Mouse (Mus musculus) erythroblast, embryonic 14.5 days (primary cell): Measurements from ENCODE around the gene Ppcdc.

Source experiments
- GATA1 ChIP-seq: IDR thresholded peaks from 2 replicates; pipeline ENCODE4 v1.6.1; 2012; ENCODE audit warnings: low read length, inconsistent platforms, mixed read lengths
- TAL1 ChIP-seq: IDR thresholded peaks from 3 replicates; pipeline ENCODE4 v1.6.1; 2012; ENCODE audit warnings: low read length, inconsistent platforms, mixed read lengths

GRCm38 (mm10) chr9:57354377-57355183 is 85.3 kb downstream of the Ppcdc start:
- TF ChIP-seq TAL1 = no peak
- TF ChIP-seq GATA1 = no peak
